Mouse (Mus musculus) megakaryocyte, adult 5-6 weeks (primary cell): ENCODE results near the gene Id1. TPM values are rescaled to one million over a fixed set of nuclear protein-coding genes. Genes with fewer than 3 reads are reported as not detected.

Experiments used
- ATAC-seq: 2 replicates; pipeline ENCODE4 v1.8.0; 2016; ENCODE audit warnings: mild to moderate bottlenecking, inconsistent platforms; ENCODE audit not compliant: poor library complexity, severe bottlenecking
- total RNA-seq, 2 experiments: library from RNA; stranded (forward) in 1 of 2; stranded (reverse) in 1 of 2; fragments of 153-499, 151-499 nt in 1 of 2; fragments of 221-1000, 200-1000 nt in 1 of 2; gene quantifications; 2 replicates each; pipeline versions ENCODE4 v1.2.3 to v1.2.4; 2015 to 2017

Id1 gene
- total RNA-seq, 2 experiments from 2014 or later, result 35.0 to 48.3 TPM

GRCm38 (mm10) chr2:152781031-152781711 is 45.1 kb downstream of the Id1 start:
- ATAC-seq, result peak; percentile 34

- ATAC-seq, result no peak
Measured at GRCm38 (mm10) chr2:152782656-152783055, 46.6 kb downstream of the Id1 start.

DNA sequence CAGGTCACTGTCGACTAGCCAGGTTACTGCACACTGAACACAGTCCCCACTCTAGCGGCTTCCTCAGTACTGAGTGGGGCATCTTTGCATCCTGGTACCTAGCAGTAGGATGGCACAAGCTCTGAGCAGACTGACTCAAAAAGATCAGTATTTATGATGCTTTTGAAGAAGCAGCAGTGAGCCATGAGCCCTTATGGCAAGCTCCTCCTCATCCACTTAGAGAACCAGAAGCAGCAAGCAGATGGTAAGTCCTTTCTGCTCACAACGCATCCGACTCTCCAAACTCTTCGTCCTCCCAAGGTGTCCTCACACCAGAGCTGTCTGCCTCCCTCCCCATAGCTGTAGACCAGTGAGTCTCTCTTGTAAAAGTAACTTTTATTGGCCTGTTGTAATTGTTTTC is 47.2 kb downstream of the Id1 start:
- no peak for ATAC-seq

GRCm38 (mm10) chr2:152784640-152785039 is 48.6 kb downstream of the Id1 start:
- ATAC-seq, result peak; percentile 28

- no peak for ATAC-seq
Measured at GRCm38 (mm10) chr2:152785446-152786350, 49.6 kb downstream of the Id1 start.

Other genes starting within 250 kb of the Id1 start
- not detected in 2 replicates for gene Defb22, start 246.1 kb upstream of the Id1 start, total RNA-seq (2015)
- gene Defb22, start 246.1 kb upstream of the Id1 start, total RNA-seq (2017), result not detected in 2 replicates
- gene Defb26, start 224.6 kb upstream of the Id1 start, total RNA-seq (2015), result not detected in 2 replicates
- gene Defb26, start 224.6 kb upstream of the Id1 start, total RNA-seq (2017), result not detected in 2 replicates
- not detected in 2 replicates for gene Defb28, start 218.0 kb upstream of the Id1 start, total RNA-seq (2015)
- gene Defb28, start 218.0 kb upstream of the Id1 start, total RNA-seq (2017), result not detected in 2 replicates
- not detected in 2 replicates for gene Defb29, start 196.2 kb upstream of the Id1 start, total RNA-seq (2015)
- gene Defb29, start 196.2 kb upstream of the Id1 start, total RNA-seq (2017), result not detected in 2 replicates
- not detected in 2 replicates for gene Gm17416, start 166.9 kb upstream of the Id1 start, total RNA-seq (2015)
- gene Gm17416, start 166.9 kb upstream of the Id1 start, total RNA-seq (2017), result not detected in 2 replicates
- not detected in 2 replicates for gene Defb21, start 163.5 kb upstream of the Id1 start, total RNA-seq (2015)
- not detected in 2 replicates for gene Defb21, start 163.5 kb upstream of the Id1 start, total RNA-seq (2017)
- not detected in 2 replicates for gene Defb19, start 155.9 kb upstream of the Id1 start, total RNA-seq (2015)
- gene Defb19, start 155.9 kb upstream of the Id1 start, total RNA-seq (2017), result not detected in 2 replicates
- not detected in 2 replicates for gene Defb45, start 136.9 kb upstream of the Id1 start, total RNA-seq (2015)
- gene Defb45, start 136.9 kb upstream of the Id1 start, total RNA-seq (2017), result not detected in 2 replicates
- not detected in 2 replicates for gene Defb36, start 131.9 kb upstream of the Id1 start, total RNA-seq (2015)
- gene Defb36, start 131.9 kb upstream of the Id1 start, total RNA-seq (2017), result not detected in 2 replicates
- not detected in 2 replicates for gene Defb25, start 113.2 kb upstream of the Id1 start, total RNA-seq (2015)
- not detected in 2 replicates for gene Defb25, start 113.2 kb upstream of the Id1 start, total RNA-seq (2017)
- 8.9 and 10.2 TPM in 2 replicates for gene Rem1, start 109.3 kb upstream of the Id1 start, total RNA-seq (2015)
- gene Rem1, start 109.3 kb upstream of the Id1 start, total RNA-seq (2017), result 9.0 and 15.4 TPM in 2 replicates
- gene H13, start 66.8 kb upstream of the Id1 start, total RNA-seq (2015), result 165 and 166 TPM in 2 replicates
- 100 and 109 TPM in 2 replicates for gene H13, start 66.8 kb upstream of the Id1 start, total RNA-seq (2017)
- 8.4 and 9.3 TPM in 2 replicates for gene Mcts2, start 49.2 kb upstream of the Id1 start, total RNA-seq (2015)
- 7.1 and 8.3 TPM in 2 replicates for gene Mcts2, start 49.2 kb upstream of the Id1 start, total RNA-seq (2017)
- 0.20 and 0.55 TPM in 2 replicates for gene Cox4i2, start 17.9 kb downstream of the Id1 start, total RNA-seq (2015)
- gene Cox4i2, start 17.9 kb downstream of the Id1 start, total RNA-seq (2017), result 0.41 TPM in 1 of 2 replicates, not detected in the other
- 7.1 and 9.3 TPM in 2 replicates for gene Bcl2l1, start 95.5 kb downstream of the Id1 start, total RNA-seq (2015)
- 9.3 and 12.8 TPM in 2 replicates for gene Bcl2l1, start 95.5 kb downstream of the Id1 start, total RNA-seq (2017)
- gene Tpx2, start 111.7 kb downstream of the Id1 start, total RNA-seq (2015), result 102 TPM in 2 replicates
- 122 and 126 TPM in 2 replicates for gene Tpx2, start 111.7 kb downstream of the Id1 start, total RNA-seq (2017)
- not detected in 2 replicates for gene Mylk2, start 175.1 kb downstream of the Id1 start, total RNA-seq (2015)
- not detected in 2 replicates for gene Mylk2, start 175.1 kb downstream of the Id1 start, total RNA-seq (2017)
- not detected in 2 replicates for gene Foxs1, start 197.0 kb downstream of the Id1 start, total RNA-seq (2015)
- gene Foxs1, start 197.0 kb downstream of the Id1 start, total RNA-seq (2017), result not detected in 2 replicates
- not detected in 2 replicates for gene Dusp15, start 215.4 kb downstream of the Id1 start, total RNA-seq (2015)
- gene Dusp15, start 215.4 kb downstream of the Id1 start, total RNA-seq (2017), result not detected in 2 replicates
- 0.38 TPM in 1 of 2 replicates, not detected in the other for gene Ttll9, start 226.2 kb downstream of the Id1 start, total RNA-seq (2015)
- gene Ttll9, start 226.2 kb downstream of the Id1 start, total RNA-seq (2017), result 0.28 TPM in 1 of 2 replicates, not detected in the other